9 mouse cellular contexts compared by ENCODE assay signal in genomic region chr5:64878027-64878425, GRCm38 (mm10). TPM values are rescaled to one million over a fixed set of nuclear protein-coding genes. Genes with fewer than 3 reads are reported as not detected.
DNase-seq lines count a peak whose midpoint lies in the region; ATAC-seq and TF ChIP-seq lines count a peak whose summit lies in the region.
"Had no signal": no experiment of that assay in that cellular context is flagged by ENCODE, and none has a peak within 500 bp of the region (broad histone marks: within the 10 kb centered on the region; RNA-seq: fewer than 3 reads in every experiment).

No protein-coding gene starts in this region.

- H3K27ac ChIP-seq in layer of hippocampus, adult 2 months: peak overlapping the region; percentile 78
- peak overlapping the region; percentile 73 for H3K27ac ChIP-seq in embryonic facial prominence, embryonic 10.5 days (replicated peaks)
- no peak overlapping the region for H3K27ac ChIP-seq in liver, embryonic 16.5 days (ENCODE audit: low read length)

- H3K9ac ChIP-seq in liver, embryonic 16.5 days (ENCODE audit: low read depth, low read length): no peak overlapping the region

- ATAC-seq in liver, embryonic 16.5 days (ENCODE audit: low read depth): peak; percentile 73

- no peak overlapping the region for H3K4me2 ChIP-seq in liver, embryonic 16.5 days (ENCODE audit: low read depth, low read length)

- no peaks in the 10 kb centered on the region for H3K27me3 ChIP-seq in embryonic facial prominence, embryonic 10.5 days (replicated peaks; ENCODE audit: low read depth, poor library complexity, severe bottlenecking)
- no peaks in the 10 kb centered on the region for H3K27me3 ChIP-seq in liver, embryonic 16.5 days (ENCODE audit: control insufficient read depth, insufficient read depth, low read depth, low read length)

- H3K4me1 ChIP-seq in embryonic facial prominence, embryonic 10.5 days: peaks cover 50% of the 10 kb centered on the region
- H3K4me1 ChIP-seq in liver, embryonic 16.5 days (ENCODE audit: control insufficient read depth, low read depth, low read length): no peaks in the 10 kb centered on the region

- TF ChIP-seq CTCF in layer of hippocampus, adult 2 months (conservative IDR thresholded peaks at IDR 0.05): no peak

- H3K4me3 ChIP-seq in layer of hippocampus, adult 2 months: no peak overlapping the region
- H3K4me3 ChIP-seq in embryonic facial prominence, embryonic 10.5 days: 0 out of 2 replicates have a peak overlapping the region, but pooled peaks have one; percentile 21
- H3K4me3 ChIP-seq in liver, embryonic 16.5 days (ENCODE audit: low read depth, low read length): no peak overlapping the region

- H3K9me3 ChIP-seq in embryonic facial prominence, embryonic 10.5 days: no peaks in the 10 kb centered on the region
- no peaks in the 10 kb centered on the region for H3K9me3 ChIP-seq in liver, embryonic 16.5 days (replicated peaks; ENCODE audit: control insufficient read depth, low read length)

- 3% methylated on average over 4 of the region's 4 CpGs for WGBS in embryonic facial prominence, embryonic 10.5 days
- WGBS in liver, embryonic 16.5 days (ENCODE audit: insufficient replicate concordance): 50% methylated on average over 4 of the region's 4 CpGs

- H3K36me3 ChIP-seq in embryonic facial prominence, embryonic 10.5 days (replicated peaks): no peaks in the 10 kb centered on the region
- H3K36me3 ChIP-seq in liver, embryonic 16.5 days (ENCODE audit: control insufficient read depth, insufficient read depth): no peaks in the 10 kb centered on the region

- peak; percentile 42 to 56 for DNase-seq in layer of hippocampus, adult 2 months (ENCODE audit: low spot score in 2 of 2)
- no peak for DNase-seq in layer of hippocampus, postnatal 36 days
- peak; percentile 89 for DNase-seq in embryonic facial prominence, embryonic 10.5 days (ENCODE audit: low spot score)
- peak; percentile 81 to 83 for DNase-seq in heart, adult 9 months (ENCODE audit: low spot score in 2 of 2)
- DNase-seq in kidney, adult 8-10 months: peak; percentile 48 to 66
- peak; percentile 19 for DNase-seq in ovary, postnatal 14 days (ENCODE audit: low spot score)
- no peak for DNase-seq in natural killer cell, adult 2 months (ENCODE audit: low spot score in 2 of 2)

RNA-seq across cellular contexts. Expression of gene Tlr1, which starts 55.3 kb away (rescaled TPM):
- under 1 TPM; 0.44 to 0.59 TPM for total RNA-seq in layer of hippocampus, adult 2 months (2021)
- total RNA-seq in layer of hippocampus, postnatal 36 days (2021): under 1 TPM; 0.20 to 0.78 TPM
- 0.31 and 0.35 TPM in 2 replicates for polyA plus RNA-seq in embryonic facial prominence, embryonic 10.5 days (2016; fragmentation: Nextera tagmentation; extraction: Ambion mirVana)
- polyA plus RNA-seq in liver, embryonic 16.5 days (2015; fragmentation: Nextera tagmentation; extraction: Ambion mirVana): 0.86 and 1.5 TPM in 2 replicates
- total RNA-seq: ES-E14 had no signal

Comparison
In these comparisons a context has a peak if more than half of its experiments do, and no peak if none do; other contexts are left out.
1. DNase-seq: peak in layer of hippocampus, adult 2 months (2 of 2), embryonic facial prominence, embryonic 10.5 days (single experiment), heart, adult 9 months (2 of 2), kidney, adult 8-10 months (2 of 2) and ovary, postnatal 14 days (single experiment); none in layer of hippocampus, postnatal 36 days (0 of 2) and natural killer cell, adult 2 months (0 of 2).